Mouse (Mus musculus) hindbrain, embryonic 15.5 days (tissue): ENCODE measurements around the gene Sgce. TPM values are rescaled to one million over a fixed set of nuclear protein-coding genes. Genes with fewer than 3 reads are reported as not detected.
"Not testable (repeated sequence)": the region's sequence is repeated elsewhere in the genome, so short reads cannot be mapped to it uniquely, and the experiment has no call there.

Source experiments
- ATAC-seq: fragments of 200-750 bp; cut with Nextera tagmentation; 2 replicates; pipeline ENCODE4 v1.8.0; 2017; ENCODE audit warnings: low read depth, moderate number of reproducible peaks, moderate TSS enrichment; ENCODE audit not compliant: low FRiP score
- H3K27ac ChIP-seq: fragments of 300-500 bp; sonication (generic); replicated peaks from 2 replicates; pipeline ENCODE4 v1.5.1; 2015; ENCODE audit warnings: mild to moderate bottlenecking, inconsistent platforms
- H3K27me3 ChIP-seq: fragments of 300-500 bp; sonication (generic); 2 replicates; pipeline ENCODE4 v1.6.1; 2015; ENCODE audit warnings: control low read depth, inconsistent platforms
- H3K36me3 ChIP-seq: fragments of 300-500 bp; sonication (generic); 2 replicates; pipeline ENCODE4 v1.6.1; 2015; ENCODE audit warnings: control low read depth, inconsistent platforms
- H3K4me1 ChIP-seq: fragments of 300-500 bp; sonication (generic); replicated peaks from 2 replicates; pipeline ENCODE4 v1.6.1; 2015; ENCODE audit warnings: control low read depth, inconsistent platforms
- H3K4me2 ChIP-seq: fragments of 300-500 bp; sonication (generic); 2 replicates; pipeline ENCODE4 v1.6.1; 2015; ENCODE audit warnings: moderate library complexity, mild to moderate bottlenecking, inconsistent platforms
- H3K4me3 ChIP-seq: fragments of 300-500 bp; sonication (generic); 2 replicates; pipeline ENCODE4 v1.5.1; 2015; ENCODE audit warnings: mild to moderate bottlenecking, inconsistent platforms
- H3K9ac ChIP-seq: fragments of 300-500 bp; sonication (generic); 2 replicates; pipeline ENCODE4 v1.6.1; 2015; ENCODE audit warnings: inconsistent platforms
- H3K9me3 ChIP-seq: fragments of 300-500 bp; sonication (generic); 2 replicates; pipeline ENCODE4 v1.6.1; 2016; ENCODE audit warnings: control low read depth, inconsistent platforms
- WGBS: fragments of 180-500 bp; shearing (Covaris S2); methylation state at CpG from one replicate; pipeline ENCODE4 v1.1.7; 2015; 5-methylcytosine and 5-hydroxymethylcytosine counted together
- polyA plus RNA-seq: library from polyadenylated mRNA; unstranded; fragments of >200 nt; fragmentation: Nextera tagmentation; extraction: Ambion mirVana; gene quantifications from 2 replicates; pipeline ENCODE4 v1.2.1, GENCODE M21; 2015

Gene Sgce
- polyA plus RNA-seq, 1 experiment from 2014 or later = 57.6 TPM

DNA sequence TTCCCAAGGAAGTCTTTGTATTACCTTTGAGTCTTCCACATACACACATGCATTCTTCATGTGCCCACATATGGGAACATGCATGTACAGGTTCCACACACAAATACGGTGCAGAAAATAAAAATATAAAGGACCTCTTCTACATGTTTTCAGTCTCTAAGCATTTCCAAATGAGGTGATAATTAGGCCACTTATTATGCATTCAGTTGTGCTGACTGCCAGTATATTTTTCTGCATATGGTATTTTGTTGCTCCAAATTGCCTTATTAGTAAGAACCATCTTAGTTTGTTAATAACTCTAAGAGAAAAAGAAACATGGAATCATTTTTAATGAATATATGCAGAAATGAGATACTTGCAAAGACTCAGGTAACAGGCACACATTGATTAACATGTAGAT lies 67.0 kb downstream of the Sgce start:
- H3K27me3 ChIP-seq = no peaks in the 10 kb centered on the region
- ATAC-seq = no peak
- H3K9ac ChIP-seq = no peak overlapping the region
- H3K36me3 ChIP-seq = no peaks in the 10 kb centered on the region
- H3K4me1 ChIP-seq = no peaks in the 10 kb centered on the region
- no peak overlapping the region for H3K4me2 ChIP-seq
- H3K27ac ChIP-seq = no peak overlapping the region
- no peaks in the 10 kb centered on the region for H3K9me3 ChIP-seq
- 89% methylated on average over 1 of the region's 1 CpGs for WGBS
- H3K4me3 ChIP-seq = no peak overlapping the region

GRCm38 (mm10) chr6:4677356-4677761 lies 69.6 kb downstream of the Sgce start:
- ATAC-seq = no peak
- Histone ChIP-seq H3K27me3 (no peaks in the 10 kb centered on the region), H3K4me2 (no peak overlapping the region), H3K9ac (no peak overlapping the region), H3K27ac (no peak overlapping the region), H3K36me3 (no peaks in the 10 kb centered on the region), H3K4me1 (no peaks in the 10 kb centered on the region), H3K4me3 (no peak overlapping the region), H3K9me3 (no peaks in the 10 kb centered on the region)
- 23% methylated on average over 1 of the region's 1 CpGs for WGBS

DNA sequence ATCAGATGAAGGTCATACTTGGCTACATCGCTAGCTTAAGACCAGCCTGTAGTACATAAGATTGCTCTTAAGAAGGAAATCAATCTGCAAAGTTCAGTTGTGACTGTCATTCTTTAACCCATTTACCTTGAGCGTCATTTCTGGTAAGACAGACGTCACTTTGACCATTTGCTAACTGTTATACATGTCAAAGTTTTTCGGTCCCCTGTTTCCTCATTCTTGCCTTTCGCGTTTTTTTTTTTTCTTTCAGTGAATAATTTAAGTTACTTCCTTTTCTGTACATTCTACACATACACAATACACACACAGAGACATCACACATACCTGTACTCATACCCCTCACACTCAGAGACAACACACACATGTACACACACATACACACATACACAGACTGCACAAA lies 81.9 kb downstream of the Sgce start:
- WGBS = 93% methylated on average over 6 of the region's 6 CpGs
- no peaks in the 10 kb centered on the region for H3K27me3 ChIP-seq
- no peaks in the 10 kb centered on the region for H3K36me3 ChIP-seq
- H3K9ac ChIP-seq = no peak overlapping the region
- no peak overlapping the region for H3K27ac ChIP-seq
- no peak overlapping the region for H3K4me2 ChIP-seq
- no peaks in the 10 kb centered on the region for H3K4me1 ChIP-seq
- no peak for ATAC-seq
- no peaks in the 10 kb centered on the region for H3K9me3 ChIP-seq
- H3K4me3 ChIP-seq = no peak overlapping the region

DNA sequence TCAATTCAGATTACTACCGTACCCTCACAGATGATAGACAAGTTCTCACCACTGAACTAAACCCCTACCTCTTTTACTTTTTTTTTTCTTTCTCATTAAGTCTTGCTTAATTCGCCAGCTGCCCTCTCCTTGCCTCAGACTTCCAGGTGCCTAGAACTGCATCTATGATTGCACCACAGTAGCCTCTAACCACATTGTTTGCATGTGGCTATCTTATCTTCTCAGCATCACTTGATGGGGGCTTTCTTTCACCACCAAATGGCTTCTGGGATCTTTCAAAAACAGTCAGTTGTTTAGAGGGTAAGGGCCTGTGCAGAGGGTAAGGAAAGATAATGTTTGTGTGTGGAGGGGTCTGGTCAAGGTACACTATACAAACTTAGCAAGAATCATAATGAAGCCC lies 82.7 kb downstream of the Sgce start:
- Histone ChIP-seq H3K27ac (no peak overlapping the region), H3K9ac (no peak overlapping the region), H3K4me2 (no peak overlapping the region), H3K27me3 (no peaks in the 10 kb centered on the region), H3K36me3 (no peaks in the 10 kb centered on the region), H3K9me3 (no peaks in the 10 kb centered on the region), H3K4me1 (no peaks in the 10 kb centered on the region), H3K4me3 (no peak overlapping the region)
- ATAC-seq = no peak
- WGBS = 78% methylated on average over 2 of the region's 2 CpGs

DNA sequence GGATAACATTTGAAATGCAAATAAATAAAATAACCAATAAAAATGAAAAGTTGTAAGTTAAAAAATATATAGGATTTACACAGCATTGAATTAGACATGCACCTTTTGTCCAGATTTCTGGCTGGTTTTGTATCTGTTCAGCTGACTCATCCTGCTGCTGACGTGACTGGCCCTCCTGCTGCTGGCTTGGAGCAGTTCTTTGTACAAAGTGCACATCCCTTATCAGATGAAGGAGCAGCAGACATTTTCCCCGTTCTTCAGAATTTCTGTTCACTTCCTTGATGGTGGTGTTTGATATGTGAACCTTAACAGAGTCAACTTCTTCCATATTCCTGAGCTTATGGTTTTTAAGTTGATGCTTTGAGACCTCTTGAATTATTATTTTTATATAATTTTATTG lies 83.5 kb downstream of the Sgce start:
- H3K9me3 ChIP-seq = no peaks in the 10 kb centered on the region
- H3K27me3 ChIP-seq = no peaks in the 10 kb centered on the region
- no peak overlapping the region for H3K27ac ChIP-seq
- no peaks in the 10 kb centered on the region for H3K36me3 ChIP-seq
- H3K4me2 ChIP-seq = no peak overlapping the region
- 54% methylated on average over 2 of the region's 2 CpGs for WGBS
- H3K9ac ChIP-seq = no peak overlapping the region
- H3K4me1 ChIP-seq = no peaks in the 10 kb centered on the region
- no peak for ATAC-seq
- no peak overlapping the region for H3K4me3 ChIP-seq

DNA sequence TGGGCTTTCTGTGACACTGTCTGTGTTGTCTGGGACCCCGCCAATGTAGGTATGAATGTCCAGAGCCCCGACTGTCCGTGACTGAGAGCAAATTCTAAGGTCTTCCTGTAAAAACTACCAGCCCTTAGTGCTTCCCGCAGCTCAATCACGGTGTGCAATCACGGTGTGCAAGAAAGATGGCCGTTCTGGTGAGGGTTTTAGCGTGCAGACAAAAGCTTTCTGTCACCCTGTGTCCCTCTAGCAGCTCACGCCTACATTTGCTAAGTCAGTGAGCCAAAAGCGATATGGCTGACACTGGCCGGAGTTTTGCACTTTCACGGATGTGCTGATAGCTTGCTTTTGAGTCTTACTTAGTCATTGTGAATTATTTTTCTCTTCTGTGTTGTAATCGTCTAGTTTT lies 88.1 kb downstream of the Sgce start:
- Histone ChIP-seq H3K4me1 (no peaks in the 10 kb centered on the region), H3K4me2 (no peak overlapping the region), H3K27me3 (no peaks in the 10 kb centered on the region), H3K9me3 (no peaks in the 10 kb centered on the region), H3K9ac (no peak overlapping the region), H3K4me3 (no peak overlapping the region), H3K36me3 (no peaks in the 10 kb centered on the region), H3K27ac (no peak overlapping the region)
- ATAC-seq = no peak
- 84% methylated on average over 13 of the region's 13 CpGs for WGBS

DNA sequence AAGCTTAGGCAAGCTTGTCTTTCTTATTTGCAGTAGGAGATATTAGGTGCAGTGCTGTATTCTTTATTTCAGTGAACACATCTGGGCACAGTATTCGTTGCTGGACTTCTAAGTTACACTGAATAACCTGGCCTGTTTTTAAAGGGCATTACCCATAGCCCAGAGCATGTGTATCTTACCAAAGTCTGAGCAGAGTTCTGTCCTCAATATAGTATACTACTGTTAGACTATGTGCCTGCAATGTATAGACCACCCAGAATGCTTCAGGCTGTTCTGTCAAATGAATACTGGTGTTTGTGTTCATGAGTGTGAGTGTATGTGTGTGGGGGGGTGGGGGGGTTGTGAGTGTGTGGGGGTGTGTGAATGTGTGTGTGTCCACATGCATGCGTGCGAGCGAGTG lies 91.1 kb downstream of the Sgce start:
- 92% methylated on average over 4 of the region's 4 CpGs for WGBS
- no peaks in the 10 kb centered on the region for H3K4me1 ChIP-seq
- H3K9ac ChIP-seq = no peak overlapping the region
- H3K4me3 ChIP-seq = no peak overlapping the region
- H3K27me3 ChIP-seq = no peaks in the 10 kb centered on the region
- H3K9me3 ChIP-seq = no peaks in the 10 kb centered on the region
- no peak overlapping the region for H3K27ac ChIP-seq
- no peak overlapping the region for H3K4me2 ChIP-seq
- no peaks in the 10 kb centered on the region for H3K36me3 ChIP-seq
- no peak for ATAC-seq

- Histone ChIP-seq H3K27ac (no peak overlapping the region), H3K36me3 (no peaks in the 10 kb centered on the region), H3K9ac (no peak overlapping the region), H3K9me3 (no peaks in the 10 kb centered on the region), H3K27me3 (no peaks in the 10 kb centered on the region), H3K4me3 (no peak overlapping the region), H3K4me2 (no peak overlapping the region), H3K4me1 (no peaks in the 10 kb centered on the region)
- WGBS = 71% methylated on average over 5 of the region's 5 CpGs
- no peak for ATAC-seq
Observed at GRCm38 (mm10) chr6:4655466-4655865, 91.5 kb downstream of the Sgce start.

DNA sequence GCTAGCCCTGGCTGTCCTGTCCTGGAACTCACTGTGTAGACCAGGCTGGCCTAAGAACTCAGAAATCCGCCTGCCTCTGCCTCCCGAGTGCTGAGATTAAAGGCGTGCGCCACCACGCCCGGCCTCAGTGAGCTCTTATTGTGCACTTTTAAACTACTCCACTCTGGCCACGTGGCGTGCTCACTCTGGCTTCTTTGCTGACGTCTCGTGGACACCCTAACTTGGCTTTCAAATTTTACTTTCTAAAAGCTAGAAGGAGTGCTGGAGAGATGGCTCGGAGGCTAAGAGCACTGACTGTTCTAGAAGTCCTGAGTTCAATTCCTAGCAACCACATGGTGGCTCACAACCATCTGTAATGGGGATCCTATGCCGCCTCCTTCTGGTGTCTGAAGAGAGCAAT lies 93.3 kb downstream of the Sgce start:
- not testable (repeated sequence) for H3K4me1 ChIP-seq, H3K9ac ChIP-seq, ATAC-seq, H3K36me3 ChIP-seq, H3K4me3 ChIP-seq, H3K4me2 ChIP-seq, H3K27ac ChIP-seq, H3K27me3 ChIP-seq, H3K9me3 ChIP-seq
- 96% methylated on average over 12 of the region's 12 CpGs for WGBS

GRCm38 (mm10) chr6:4652596-4653134 lies 94.3 kb downstream of the Sgce start:
- no peaks in the 10 kb centered on the region for H3K9me3 ChIP-seq
- H3K27me3 ChIP-seq = no peaks in the 10 kb centered on the region
- no peak overlapping the region for H3K4me2 ChIP-seq
- H3K4me3 ChIP-seq = no peak overlapping the region
- no peaks in the 10 kb centered on the region for H3K4me1 ChIP-seq
- no peaks in the 10 kb centered on the region for H3K36me3 ChIP-seq
- H3K27ac ChIP-seq = no peak overlapping the region
- no peak for ATAC-seq
- H3K9ac ChIP-seq = no peak overlapping the region
- 80% methylated on average over 8 of the region's 8 CpGs for WGBS

GRCm38 (mm10) chr6:4647351-4647750 lies 99.7 kb downstream of the Sgce start:
- Histone ChIP-seq H3K4me1 (no peaks in the 10 kb centered on the region), H3K4me3 (no peak overlapping the region), H3K4me2 (no peak overlapping the region), H3K27ac (no peak overlapping the region), H3K27me3 (no peaks in the 10 kb centered on the region), H3K9me3 (no peaks in the 10 kb centered on the region), H3K9ac (no peak overlapping the region), H3K36me3 (peaks cover 2% of the 10 kb centered on the region; the same call in 1 of the 2 replicates)
- WGBS = 90% methylated on average over 3 of the region's 3 CpGs
- no peak for ATAC-seq

- Histone ChIP-seq H3K36me3 (peaks cover 10% of the 10 kb centered on the region; the same call in 1 of the 2 replicates), H3K9ac (no peak overlapping the region), H3K9me3 (no peaks in the 10 kb centered on the region), H3K27me3 (no peaks in the 10 kb centered on the region), H3K4me2 (no peak overlapping the region), H3K4me3 (no peak overlapping the region), H3K4me1 (no peaks in the 10 kb centered on the region), H3K27ac (no peak overlapping the region)
- WGBS = 97% methylated on average over 7 of the region's 7 CpGs
- ATAC-seq = no peak
Observed at GRCm38 (mm10) chr6:4642068-4642467, 104.9 kb downstream of the Sgce start.

DNA sequence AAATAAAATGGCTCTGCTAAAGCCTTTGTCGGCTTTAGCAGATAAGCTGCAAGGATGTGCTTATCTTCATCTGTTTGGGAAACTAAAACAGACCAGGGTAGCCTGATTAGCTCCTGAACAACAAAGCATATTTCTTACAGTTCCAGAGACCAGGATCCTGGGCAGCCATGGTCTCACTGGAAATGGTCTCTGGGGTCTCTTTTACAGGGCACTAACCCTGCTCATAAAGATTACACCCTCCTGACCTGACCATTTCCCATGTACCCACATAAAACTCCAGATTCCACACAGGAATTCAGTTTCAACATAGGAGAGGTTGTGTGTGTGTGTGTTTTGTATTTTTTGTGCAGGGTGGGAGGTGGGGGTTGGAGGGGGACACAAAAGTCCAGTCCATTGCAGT lies 112.2 kb downstream of the Sgce start:
- no peaks in the 10 kb centered on the region for H3K9me3 ChIP-seq
- WGBS = 76% methylated on average over 1 of the region's 1 CpGs
- ATAC-seq = no peak
- H3K4me1 ChIP-seq = no peaks in the 10 kb centered on the region
- H3K4me2 ChIP-seq = no peak overlapping the region
- no peak overlapping the region for H3K27ac ChIP-seq
- H3K36me3 ChIP-seq = 0 out of 2 replicates have a peak, but pooled peaks cover 2% of the 10 kb centered on the region
- H3K9ac ChIP-seq = no peak overlapping the region
- H3K27me3 ChIP-seq = no peaks in the 10 kb centered on the region
- no peak overlapping the region for H3K4me3 ChIP-seq
